Mouse (Mus musculus) myocyte (in vitro differentiated cells): ENCODE data around the gene Cd34. TPM values are rescaled to one million over a fixed set of nuclear protein-coding genes. Genes with fewer than 3 reads are reported as not detected.

Experiments used
- H3K27me3 ChIP-seq: one replicate; pipeline ENCODE4 v1.6.1; 2011; ENCODE audit not compliant: control insufficient read depth, insufficient read depth, insufficient read length
- H3K36me3 ChIP-seq: one replicate; pipeline ENCODE4 v1.6.1; 2011; ENCODE audit not compliant: control insufficient read depth, insufficient read depth
- H3K4me2 ChIP-seq: one replicate; pipeline ENCODE4 v1.6.1; 2011; ENCODE audit warnings: low read depth, control low read depth
- H3K4me3 ChIP-seq: one replicate; pipeline ENCODE4 v1.5.1; 2011; ENCODE audit warnings: mild to moderate bottlenecking, control low read depth, moderate library complexity
- H3K79me2 ChIP-seq: one replicate; pipeline ENCODE4 v1.6.1; 2011; ENCODE audit not compliant: control insufficient read depth, insufficient read depth
- H3ac ChIP-seq: one replicate; pipeline ENCODE4 v1.6.1; 2011; ENCODE audit not compliant: control insufficient read depth, insufficient read length
- CEBPB ChIP-seq: IDR thresholded peaks from 2 replicates; pipeline ENCODE4 v1.6.1; 2011; ENCODE audit warnings: mild to moderate bottlenecking, moderate library complexity; ENCODE audit not compliant: poor library complexity, insufficient read depth, severe bottlenecking
- E2F4 ChIP-seq: IDR thresholded peaks from one replicate; pipeline ENCODE4 v1.6.1; 2011; ENCODE audit warnings: mild to moderate bottlenecking, control low read depth, moderate library complexity; ENCODE audit not compliant: insufficient read depth
- MAX ChIP-seq: IDR thresholded peaks from one replicate; pipeline ENCODE4 v1.6.1; 2011; ENCODE audit warnings: low read depth, mild to moderate bottlenecking, control low read depth
- MYOD1 ChIP-seq, 3 experiments: IDR thresholded peaks; one replicate each; pipeline ENCODE4 v1.6.1; 2011; ENCODE audit warnings: control low read depth in 2 of 3, low read depth in 2 of 3, mild to moderate bottlenecking in 2 of 3, moderate library complexity in 1 of 3; ENCODE audit not compliant: insufficient read length in 2 of 3, control insufficient read depth in 1 of 3
- MYOG ChIP-seq, 3 experiments: IDR thresholded peaks; one replicate each; pipeline ENCODE4 v1.6.1; 2011; ENCODE audit warnings: control low read depth in 2 of 3, low read depth in 2 of 3, mild to moderate bottlenecking in 2 of 3; ENCODE audit not compliant: insufficient read length in 2 of 3, control insufficient read depth in 1 of 3, insufficient read depth in 1 of 3
- POLR2A ChIP-seq: IDR thresholded peaks from one replicate; pipeline ENCODE4 v1.6.1; 2011; ENCODE audit warnings: low read depth, mild to moderate bottlenecking, control low read depth, moderate library complexity; ENCODE audit not compliant: insufficient read length
- POLR2AphosphoS2 ChIP-seq: IDR thresholded peaks from one replicate; pipeline ENCODE4 v1.6.1; 2011; ENCODE audit warnings: low read depth, control low read depth; ENCODE audit not compliant: insufficient read length
- REST ChIP-seq: IDR thresholded peaks from one replicate; pipeline ENCODE4 v1.6.1; 2011; ENCODE audit warnings: mild to moderate bottlenecking, control low read depth, moderate library complexity; ENCODE audit not compliant: insufficient read depth, insufficient read length
- SRF ChIP-seq: IDR thresholded peaks from one replicate; pipeline ENCODE4 v1.6.1; 2011; ENCODE audit warnings: low read depth; ENCODE audit not compliant: control insufficient read depth, insufficient read length
- TCF12 ChIP-seq: IDR thresholded peaks from one replicate; pipeline ENCODE4 v1.6.1; 2011; ENCODE audit warnings: mild to moderate bottlenecking, control low read depth; ENCODE audit not compliant: poor library complexity, insufficient read depth, severe bottlenecking
- TCF3 ChIP-seq: IDR thresholded peaks from one replicate; pipeline ENCODE4 v1.6.1; 2011; ENCODE audit warnings: low read depth, control low read depth; ENCODE audit not compliant: insufficient read length
- USF1 ChIP-seq: IDR thresholded peaks from one replicate; pipeline ENCODE4 v1.6.1; 2011; ENCODE audit warnings: low read depth, mild to moderate bottlenecking, control low read depth, moderate library complexity
- polyA plus RNA-seq: library from polyadenylated mRNA; unstranded; fragments of >200 nt; fragmentation: generic; extraction: Trizol; gene quantifications from one replicate; pipeline ENCODE4 v1.2.1, GENCODE M21; 2012; ENCODE audit warnings: missing spikeins

Cd34 gene
- polyA plus RNA-seq, 1 experiment, result 19.0 TPM

- Histone ChIP-seq H3K4me2 (no peak overlapping the region), H3K27me3 (no peaks in the 10 kb centered on the region), H3K4me3 (no peak overlapping the region), H3K36me3 (no peaks in the 10 kb centered on the region), H3K79me2 (no peaks in the 10 kb centered on the region), H3ac (no peak overlapping the region)
- no peak for TF ChIP-seq CEBPB
- TF ChIP-seq MAX, result no peak
- TF ChIP-seq TCF12, result no peak
- no peak for TF ChIP-seq MYOG (IDR thresholded peaks at IDR 0.05; ENCODE audit: control insufficient read depth in 1 of 3, insufficient read depth in 1 of 3, insufficient read length in 2 of 3, low read depth in 2 of 3)
- TF ChIP-seq SRF, result no peak
- no peak for TF ChIP-seq MYOD1 (IDR thresholded peaks at IDR 0.05; ENCODE audit: control insufficient read depth in 1 of 3, insufficient read length in 2 of 3, low read depth in 2 of 3)
- no peak for TF ChIP-seq USF1
- TF ChIP-seq POLR2AphosphoS2, result no peak
- TF ChIP-seq POLR2A, result no peak
Measured at GRCm38 (mm10) chr1:194935351-194935750, 3.3 kb upstream of the Cd34 start.

- Histone ChIP-seq H3K79me2 (no peaks in the 10 kb centered on the region), H3K36me3 (no peaks in the 10 kb centered on the region), H3K4me2 (peak overlapping the region; percentile 25), H3ac (no peak overlapping the region), H3K4me3 (no peak overlapping the region), H3K27me3 (no peaks in the 10 kb centered on the region)
- TF ChIP-seq POLR2A (no peak), TCF3 (no peak), POLR2AphosphoS2 (no peak), MYOG (IDR thresholded peaks at IDR 0.05; ENCODE audit: control insufficient read depth in 1 of 3, insufficient read depth in 1 of 3, insufficient read length in 2 of 3, low read depth in 2 of 3) (no peak), USF1 (no peak), SRF (no peak), MAX (no peak), TCF12 (no peak), REST (no peak), CEBPB (no peak), MYOD1 (IDR thresholded peaks at IDR 0.05; ENCODE audit: control insufficient read depth in 1 of 3, insufficient read length in 2 of 3, low read depth in 2 of 3) (no peak), E2F4 (no peak)
Measured at GRCm38 (mm10) chr1:194941528-194941927, 2.9 kb downstream of the Cd34 start.

GRCm38 (mm10) chr1:194942912-194943311 is 4.3 kb downstream of the Cd34 start:
- no peak overlapping the region for H3K4me3 ChIP-seq

GRCm38 (mm10) chr1:194943485-194943884 is 4.9 kb downstream of the Cd34 start:
- Histone ChIP-seq H3K4me3 (no peak overlapping the region), H3K79me2 (no peaks in the 10 kb centered on the region), H3K4me2 (no peak overlapping the region), H3ac (no peak overlapping the region), H3K36me3 (no peaks in the 10 kb centered on the region), H3K27me3 (no peaks in the 10 kb centered on the region)
- TF ChIP-seq MYOD1 (IDR thresholded peaks at IDR 0.05; ENCODE audit: control insufficient read depth in 1 of 3, insufficient read length in 2 of 3, low read depth in 2 of 3), result no peak
- no peak for TF ChIP-seq USF1
- no peak for TF ChIP-seq TCF3
- TF ChIP-seq REST, result no peak
- no peak for TF ChIP-seq POLR2AphosphoS2
- no peak for TF ChIP-seq MAX
- no peak for TF ChIP-seq SRF
- TF ChIP-seq TCF12, result no peak
- no peak for TF ChIP-seq CEBPB

More at GRCm38 (mm10) chr1:194942912-194943311, 4.3 kb downstream of the Cd34 start:
- H3K79me2 ChIP-seq, result no peaks in the 10 kb centered on the region
- H3K4me2 ChIP-seq, result no peak overlapping the region
- H3K36me3 ChIP-seq, result no peaks in the 10 kb centered on the region
- no peak overlapping the region for H3ac ChIP-seq
- TF ChIP-seq MYOG (IDR thresholded peaks at IDR 0.05; ENCODE audit: control insufficient read depth in 1 of 3, insufficient read depth in 1 of 3, insufficient read length in 2 of 3, low read depth in 2 of 3) (no peak), USF1 (no peak), TCF3 (no peak), MYOD1 (IDR thresholded peaks at IDR 0.05; ENCODE audit: control insufficient read depth in 1 of 3, insufficient read length in 2 of 3, low read depth in 2 of 3) (no peak), CEBPB (no peak), E2F4 (no peak), POLR2AphosphoS2 (no peak), REST (no peak), SRF (no peak), TCF12 (no peak), MAX (no peak), POLR2A (no peak)
- H3K27me3 ChIP-seq, result no peaks in the 10 kb centered on the region

- no peak for TF ChIP-seq MYOD1 (IDR thresholded peaks at IDR 0.05; ENCODE audit: control insufficient read depth in 1 of 3, insufficient read length in 2 of 3, low read depth in 2 of 3)
- no peak for TF ChIP-seq CEBPB
- TF ChIP-seq POLR2AphosphoS2, result no peak
- TF ChIP-seq SRF, result no peak
- no peak for TF ChIP-seq MYOG (IDR thresholded peaks at IDR 0.05; ENCODE audit: control insufficient read depth in 1 of 3, insufficient read depth in 1 of 3, insufficient read length in 2 of 3, low read depth in 2 of 3)
- no peak for TF ChIP-seq TCF12
- no peak overlapping the region for H3K4me2 ChIP-seq
Measured at GRCm38 (mm10) chr1:194945382-194945781, 6.8 kb downstream of the Cd34 start.

More at GRCm38 (mm10) chr1:194945382-194945781, 6.8 kb downstream of the Cd34 start:
- no peaks in the 10 kb centered on the region for H3K79me2 ChIP-seq
- H3K27me3 ChIP-seq, result no peaks in the 10 kb centered on the region
- no peak overlapping the region for H3ac ChIP-seq
- H3K36me3 ChIP-seq, result no peaks in the 10 kb centered on the region
- H3K4me3 ChIP-seq, result no peak overlapping the region
